ENCODE assay signal across 8 mouse cellular contexts in the genomic region with DNA sequence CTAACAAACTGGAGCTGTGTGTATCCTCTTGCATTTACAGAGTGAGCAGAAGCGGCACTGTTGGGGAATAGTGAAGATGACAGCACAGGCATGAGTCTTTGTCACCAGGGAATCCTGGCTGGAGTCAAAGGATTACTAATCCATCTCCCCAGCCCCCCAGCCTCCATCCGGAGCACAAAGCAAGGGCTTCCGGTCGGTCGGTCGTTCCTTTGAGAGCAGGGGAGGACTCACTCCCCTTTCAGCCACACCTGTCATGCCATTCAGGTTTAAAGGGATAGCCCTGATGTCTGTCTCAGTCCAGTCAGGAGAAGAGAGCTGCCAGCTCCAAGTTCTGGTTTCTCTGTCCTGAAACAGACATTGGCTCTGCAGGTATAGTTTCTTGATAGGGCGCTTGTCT. TPM values are rescaled to one million over a fixed set of nuclear protein-coding genes. Genes with fewer than 3 reads are reported as not detected.
DNase-seq lines count a peak whose midpoint lies in the region; ATAC-seq and TF ChIP-seq lines count a peak whose summit lies in the region.

No protein-coding gene starts in this region.

- peak in 1 of 2 experiments; percentile 69 for DNase-seq in cerebellum, adult 2 months
- DNase-seq in cerebellum, adult 9-11 months = no peak
- DNase-seq in forebrain, embryonic 14.5 days (ENCODE audit: low spot score) = no peak
- no peak for DNase-seq in limb, embryonic 14.5 days (ENCODE audit: low spot score)
- no peak for DNase-seq in spleen, adult 18-20 months
- DNase-seq in layer of hippocampus, adult 18-20 months (ENCODE audit: low spot score in 2 of 2) = no peak

- peak overlapping the region; percentile 93 for H3K27ac ChIP-seq in cerebellum, adult 2 months (ENCODE audit: insufficient read depth, low read length)
- H3K27ac ChIP-seq in forebrain, embryonic 14.5 days (ENCODE audit: low read depth, low read length) = peak overlapping the region; percentile 48
- H3K27ac ChIP-seq in limb, embryonic 14.5 days (replicated peaks; ENCODE audit: low read depth, low read length) = peak overlapping the region; percentile 53
- H3K27ac ChIP-seq in small intestine, adult 2 months (ENCODE audit: insufficient read depth, low read depth, low read length) = peak overlapping the region; percentile 91

- TF ChIP-seq POLR2A in cerebellum, adult 2 months (IDR thresholded peaks at IDR 0.05; ENCODE audit: borderline replicate concordance, insufficient read depth, low read length) = no peak
- no peak for TF ChIP-seq POLR2A in limb, embryonic 14.5 days (IDR thresholded peaks at IDR 0.05; ENCODE audit: borderline replicate concordance, extremely low read depth, insufficient read depth, insufficient read length)
- TF ChIP-seq POLR2A in small intestine, adult 2 months (IDR thresholded peaks at IDR 0.05; ENCODE audit: low read depth, low read length) = no peak

- no peaks in the 10 kb centered on the region for H3K9me3 ChIP-seq in forebrain, embryonic 14.5 days (replicated peaks; ENCODE audit: control insufficient read depth, low read length)
- H3K9me3 ChIP-seq in limb, embryonic 14.5 days (ENCODE audit: control insufficient read depth, low read length) = no peaks in the 10 kb centered on the region

- ATAC-seq in CD4-positive, CD25-positive, alpha-beta regulatory T cell, adult 4 months = peak; percentile 36
- no peak for ATAC-seq in forebrain, embryonic 14.5 days
- ATAC-seq in limb, embryonic 14.5 days (ENCODE audit: low FRiP score, low read depth) = no peak

- TF ChIP-seq CTCF in cerebellum, adult 2 months (IDR thresholded peaks at IDR 0.05; ENCODE audit: borderline replicate concordance, insufficient read depth, low read depth, low read length) = no peak
- TF ChIP-seq CTCF in small intestine, adult 2 months (IDR thresholded peaks at IDR 0.05; ENCODE audit: extremely low read depth, insufficient read length, insufficient replicate concordance, low read depth, low read length) = no peak

- H3K4me1 ChIP-seq in cerebellum, adult 2 months (ENCODE audit: control insufficient read depth, insufficient read depth, low read length) = peaks cover 77% of the 10 kb centered on the region
- peaks cover 21% of the 10 kb centered on the region; the same call in 1 of the 2 replicates for H3K4me1 ChIP-seq in forebrain, embryonic 14.5 days (ENCODE audit: control insufficient read depth, insufficient read depth, low read length)
- peaks cover 21% of the 10 kb centered on the region for H3K4me1 ChIP-seq in limb, embryonic 14.5 days (ENCODE audit: control insufficient read depth, insufficient read depth, low read length)
- H3K4me1 ChIP-seq in small intestine, adult 2 months (ENCODE audit: control insufficient read depth, insufficient read depth, insufficient read length, low read length) = peaks cover 33% of the 10 kb centered on the region

- WGBS in cerebellum, adult 2 months = 12% methylated on average over 7 of the region's 7 CpGs
- 20% methylated on average over 7 of the region's 7 CpGs for WGBS in forebrain, embryonic 14.5 days
- WGBS in limb, embryonic 14.5 days = 27% methylated on average over 7 of the region's 7 CpGs
- WGBS in small intestine, adult 2 months = 29% methylated on average over 7 of the region's 7 CpGs

- H3K27me3 ChIP-seq in cerebellum, adult 2 months (ENCODE audit: control insufficient read depth, insufficient read depth, low read length) = no peaks in the 10 kb centered on the region
- no peaks in the 10 kb centered on the region for H3K27me3 ChIP-seq in forebrain, embryonic 14.5 days (replicated peaks; ENCODE audit: control insufficient read depth, insufficient read depth, low read length)
- H3K27me3 ChIP-seq in limb, embryonic 14.5 days (ENCODE audit: control insufficient read depth, insufficient read depth, low read length) = no peaks in the 10 kb centered on the region
- no peaks in the 10 kb centered on the region for H3K27me3 ChIP-seq in small intestine, adult 2 months (ENCODE audit: control insufficient read depth, insufficient read depth, low read length)

- H3K9ac ChIP-seq in forebrain, embryonic 14.5 days (ENCODE audit: low read length) = peak overlapping the region; percentile 26; the same call in 1 of the 2 replicates
- H3K9ac ChIP-seq in limb, embryonic 14.5 days (ENCODE audit: low read depth, low read length, severe bottlenecking) = peak overlapping the region; percentile 31; the same call in 1 of the 2 replicates

- H3K4me2 ChIP-seq in forebrain, embryonic 14.5 days (ENCODE audit: low read length) = 0 out of 2 replicates have a peak overlapping the region, but pooled peaks have one; percentile 4
- peak overlapping the region; percentile 36 for H3K4me2 ChIP-seq in limb, embryonic 14.5 days (replicated peaks; ENCODE audit: low read depth, low read length, severe bottlenecking)

- peak overlapping the region; percentile 6 for H3K4me3 ChIP-seq in cerebellum, adult 2 months (replicated peaks; ENCODE audit: insufficient read depth, low read depth, low read length)
- no peak overlapping the region for H3K4me3 ChIP-seq in forebrain, embryonic 14.5 days (ENCODE audit: low read depth, low read length)
- no peak overlapping the region for H3K4me3 ChIP-seq in limb, embryonic 14.5 days (replicated peaks; ENCODE audit: low read length)
- no peak overlapping the region for H3K4me3 ChIP-seq in small intestine, adult 2 months (ENCODE audit: low read depth, low read length)

- no peaks in the 10 kb centered on the region for H3K36me3 ChIP-seq in forebrain, embryonic 14.5 days (ENCODE audit: control insufficient read depth, insufficient read depth, low read length)
- no peaks in the 10 kb centered on the region for H3K36me3 ChIP-seq in limb, embryonic 14.5 days (ENCODE audit: control insufficient read depth, insufficient read depth, low read length)
- H3K36me3 ChIP-seq in small intestine, adult 2 months (ENCODE audit: control insufficient read depth, insufficient read depth, low read length) = peaks cover 3% of the 10 kb centered on the region; the same call in 1 of the 2 replicates

RNA-seq across cellular contexts. Expression of a gene that starts 7.4 kb away (rescaled TPM):
- polyA plus RNA-seq in cerebellum, adult 2 months (2012; rRNA removed) = 23.3 and 24.9 TPM in 2 replicates
- 10 to 100 TPM; 11.4 to 23.2 TPM for polyA plus RNA-seq in CD4-positive, CD25-positive, alpha-beta regulatory T cell, adult 4 months (2017; shearing (Covaris generic))
- polyA plus RNA-seq in forebrain, embryonic 14.5 days (2014; fragmentation: Nextera tagmentation; extraction: Ambion mirVana) = 22.2 and 25.1 TPM in 2 replicates
- 21.3 and 25.5 TPM in 2 replicates for polyA plus RNA-seq in limb, embryonic 14.5 days (2012; rRNA removed)
- polyA plus RNA-seq in limb, embryonic 14.5 days (2014; fragmentation: Nextera tagmentation; extraction: Ambion mirVana) = 27.9 and 29.1 TPM in 2 replicates
- 14.5 and 24.0 TPM in 2 replicates for polyA plus RNA-seq in small intestine, adult 2 months (2012; rRNA removed)
- 10 to 100 TPM; 30.2 to 32.9 TPM for total RNA-seq in layer of hippocampus, adult 18-20 months (2021)

RNA-seq across cellular contexts. Expression of a gene that starts 14.7 kb away (rescaled TPM):
- polyA plus RNA-seq in cerebellum, adult 2 months (2012; rRNA removed) = 21.4 and 28.8 TPM in 2 replicates
- polyA plus RNA-seq in CD4-positive, CD25-positive, alpha-beta regulatory T cell, adult 4 months (2017; shearing (Covaris generic)) = 10 to 100 TPM; 68.6 to 76.0 TPM
- 63.1 and 76.6 TPM in 2 replicates for polyA plus RNA-seq in forebrain, embryonic 14.5 days (2014; fragmentation: Nextera tagmentation; extraction: Ambion mirVana)
- 44.0 and 50.4 TPM in 2 replicates for polyA plus RNA-seq in limb, embryonic 14.5 days (2012; rRNA removed)
- 53.7 and 54.3 TPM in 2 replicates for polyA plus RNA-seq in limb, embryonic 14.5 days (2014; fragmentation: Nextera tagmentation; extraction: Ambion mirVana)
- 10.7 and 13.3 TPM in 2 replicates for polyA plus RNA-seq in small intestine, adult 2 months (2012; rRNA removed)
- total RNA-seq in layer of hippocampus, adult 18-20 months (2021) = 10 to 100 TPM; 12.7 to 15.6 TPM

RNA-seq across cellular contexts. Expression of a gene that starts 36.4 kb away (rescaled TPM):
- 9.0 and 9.2 TPM in 2 replicates for polyA plus RNA-seq in cerebellum, adult 2 months (2012; rRNA removed)
- 10 to 100 TPM; 10.5 to 12.7 TPM for polyA plus RNA-seq in CD4-positive, CD25-positive, alpha-beta regulatory T cell, adult 4 months (2017; shearing (Covaris generic))
- polyA plus RNA-seq in forebrain, embryonic 14.5 days (2014; fragmentation: Nextera tagmentation; extraction: Ambion mirVana) = 13.4 and 14.2 TPM in 2 replicates
- 120 and 155 TPM in 2 replicates for polyA plus RNA-seq in limb, embryonic 14.5 days (2012; rRNA removed)
- polyA plus RNA-seq in limb, embryonic 14.5 days (2014; fragmentation: Nextera tagmentation; extraction: Ambion mirVana) = 101 and 106 TPM in 2 replicates
- 45.0 and 54.3 TPM in 2 replicates for polyA plus RNA-seq in small intestine, adult 2 months (2012; rRNA removed)
- total RNA-seq in layer of hippocampus, adult 18-20 months (2021) = 1 to 10 TPM; 1.8 to 1.9 TPM

RNA-seq across cellular contexts. Expression of a gene that starts 52.1 kb away (rescaled TPM):
- 1.6 and 2.0 TPM in 2 replicates for polyA plus RNA-seq in cerebellum, adult 2 months (2012; rRNA removed)
- 1 to 10 TPM in 1 of 2 experiments, under 1 TPM in 1; 0.56 to 1.2 TPM for polyA plus RNA-seq in CD4-positive, CD25-positive, alpha-beta regulatory T cell, adult 4 months (2017; shearing (Covaris generic))
- polyA plus RNA-seq in forebrain, embryonic 14.5 days (2014; fragmentation: Nextera tagmentation; extraction: Ambion mirVana) = 1.1 TPM in 2 replicates
- polyA plus RNA-seq in limb, embryonic 14.5 days (2012; rRNA removed) = 7.1 and 8.5 TPM in 2 replicates
- 8.9 and 10.9 TPM in 2 replicates for polyA plus RNA-seq in limb, embryonic 14.5 days (2014; fragmentation: Nextera tagmentation; extraction: Ambion mirVana)
- polyA plus RNA-seq in small intestine, adult 2 months (2012; rRNA removed) = 5.2 and 6.5 TPM in 2 replicates
- total RNA-seq in layer of hippocampus, adult 18-20 months (2021) = under 1 TPM; 0.57 to 0.58 TPM

RNA-seq across cellular contexts. Expression of a gene that starts 52.8 kb away (rescaled TPM):
- polyA plus RNA-seq in cerebellum, adult 2 months (2012; rRNA removed) = 12.1 and 12.8 TPM in 2 replicates
- under 1 TPM in 1 of 2 experiments, not detected in 1; 0.70 TPM for polyA plus RNA-seq in CD4-positive, CD25-positive, alpha-beta regulatory T cell, adult 4 months (2017; shearing (Covaris generic))
- 31.2 and 32.0 TPM in 2 replicates for polyA plus RNA-seq in forebrain, embryonic 14.5 days (2014; fragmentation: Nextera tagmentation; extraction: Ambion mirVana)
- polyA plus RNA-seq in limb, embryonic 14.5 days (2012; rRNA removed) = 5.3 and 5.8 TPM in 2 replicates
- 13.2 and 13.8 TPM in 2 replicates for polyA plus RNA-seq in limb, embryonic 14.5 days (2014; fragmentation: Nextera tagmentation; extraction: Ambion mirVana)
- 0.37 and 1.6 TPM in 2 replicates for polyA plus RNA-seq in small intestine, adult 2 months (2012; rRNA removed)
- total RNA-seq in layer of hippocampus, adult 18-20 months (2021) = 10 to 100 TPM; 43.6 to 47.6 TPM
